Mouse (Mus musculus) midbrain, embryonic 12.5 days (tissue): ENCODE data around the gene Alg5. TPM values are rescaled to one million over a fixed set of nuclear protein-coding genes. Genes with fewer than 3 reads are reported as not detected.

Experiments used
- ATAC-seq: fragments of 200-750 bp; cut with Nextera tagmentation; 2 replicates; pipeline ENCODE4 v1.8.0; 2017; ENCODE audit warnings: low read depth, moderate TSS enrichment, moderate library complexity; ENCODE audit not compliant: low FRiP score
- H3K27ac ChIP-seq: fragments of 300-500 bp; sonication (generic); replicated peaks from 2 replicates; pipeline ENCODE4 v1.5.1; 2016; ENCODE audit warnings: mild to moderate bottlenecking
- H3K27me3 ChIP-seq: fragments of 300-500 bp; sonication (generic); 2 replicates; pipeline ENCODE4 v1.6.1; 2016; ENCODE audit warnings: mild to moderate bottlenecking
- H3K36me3 ChIP-seq: fragments of 300-500 bp; sonication (generic); 2 replicates; pipeline ENCODE4 v1.6.1; 2016
- H3K4me1 ChIP-seq: fragments of 300-500 bp; sonication (generic); 2 replicates; pipeline ENCODE4 v1.6.1; 2016
- H3K4me2 ChIP-seq: fragments of 300-500 bp; sonication (generic); replicated peaks from 2 replicates; pipeline ENCODE4 v1.6.1; 2016; ENCODE audit warnings: mild to moderate bottlenecking, moderate library complexity
- H3K4me3 ChIP-seq: fragments of 300-500 bp; sonication (generic); 2 replicates; pipeline ENCODE4 v1.5.1; 2016; ENCODE audit warnings: mild to moderate bottlenecking
- H3K9ac ChIP-seq: fragments of 300-500 bp; sonication (generic); replicated peaks from 2 replicates; pipeline ENCODE4 v1.6.1; 2016; ENCODE audit warnings: mild to moderate bottlenecking, moderate library complexity
- H3K9me3 ChIP-seq: fragments of 300-500 bp; sonication (generic); 2 replicates; pipeline ENCODE4 v1.6.1; 2016; ENCODE audit warnings: mild to moderate bottlenecking
- WGBS: fragments of 180-500 bp; shearing (Covaris S2); methylation state at CpG from one replicate; pipeline ENCODE4 v1.1.7; 2016; 5-methylcytosine and 5-hydroxymethylcytosine counted together
- polyA plus RNA-seq: library from polyadenylated mRNA; unstranded; fragments of >200 nt; fragmentation: Nextera tagmentation; extraction: Ambion mirVana; gene quantifications from 2 replicates; pipeline ENCODE4 v1.2.1, GENCODE M21; 2016

The Alg5 gene
- polyA plus RNA-seq, 1 experiment from 2014 or later: 46.4 TPM

GRCm38 (mm10) chr3:54768592-54768991 is 33.3 kb downstream of the Alg5 start:
- Histone ChIP-seq H3K36me3 (no peaks in the 10 kb centered on the region), H3K27me3 (no peaks in the 10 kb centered on the region), H3K27ac (no peak overlapping the region), H3K4me1 (0 out of 2 replicates have a peak, but pooled peaks cover 6% of the 10 kb centered on the region), H3K4me2 (no peak overlapping the region), H3K9me3 (peaks cover 2% of the 10 kb centered on the region), H3K9ac (no peak overlapping the region), H3K4me3 (no peak overlapping the region)
- no peak for ATAC-seq
- WGBS: 85% methylated on average over 8 of the region's 8 CpGs

GRCm38 (mm10) chr3:54769349-54770275 is 34.3 kb downstream of the Alg5 start:
- peaks cover 4% of the 10 kb centered on the region for H3K9me3 ChIP-seq
- no peaks in the 10 kb centered on the region for H3K27me3 ChIP-seq
- WGBS: 52% methylated on average over 17 of the region's 17 CpGs
- H3K27ac ChIP-seq: no peak overlapping the region
- H3K36me3 ChIP-seq: no peaks in the 10 kb centered on the region
- no peak for ATAC-seq
- H3K4me1 ChIP-seq: 0 out of 2 replicates have a peak, but pooled peaks cover 6% of the 10 kb centered on the region
- no peak overlapping the region for H3K4me2 ChIP-seq
- H3K9ac ChIP-seq: no peak overlapping the region
- no peak overlapping the region for H3K4me3 ChIP-seq

DNA sequence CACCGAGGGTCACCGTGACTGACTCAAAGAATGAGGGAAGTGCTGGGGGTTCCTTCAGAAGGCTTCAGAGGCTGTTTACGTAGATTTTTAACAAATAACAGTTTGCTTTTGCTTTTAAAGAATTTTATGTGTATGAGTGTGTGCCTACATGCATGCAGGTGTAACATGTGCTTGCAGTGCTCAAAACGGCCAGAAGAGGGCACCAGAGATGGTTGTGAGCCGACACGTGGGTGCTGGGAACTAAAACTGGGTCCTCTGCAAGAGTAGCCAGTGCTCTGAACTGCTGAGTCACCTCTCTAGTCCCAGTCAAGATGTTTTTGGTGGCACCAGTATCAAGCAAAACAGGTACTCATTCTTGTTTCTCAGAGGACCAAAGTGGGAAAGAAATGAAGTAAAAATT is 38.3 kb downstream of the Alg5 start:
- no peaks in the 10 kb centered on the region for H3K36me3 ChIP-seq
- H3K4me2 ChIP-seq: no peak overlapping the region
- 90% methylated on average over 6 of the region's 6 CpGs for WGBS
- no peak for ATAC-seq
- H3K27ac ChIP-seq: no peak overlapping the region
- H3K9ac ChIP-seq: no peak overlapping the region
- peaks cover 4% of the 10 kb centered on the region for H3K9me3 ChIP-seq
- H3K4me1 ChIP-seq: 0 out of 2 replicates have a peak, but pooled peaks cover 6% of the 10 kb centered on the region
- H3K4me3 ChIP-seq: no peak overlapping the region
- H3K27me3 ChIP-seq: no peaks in the 10 kb centered on the region

DNA sequence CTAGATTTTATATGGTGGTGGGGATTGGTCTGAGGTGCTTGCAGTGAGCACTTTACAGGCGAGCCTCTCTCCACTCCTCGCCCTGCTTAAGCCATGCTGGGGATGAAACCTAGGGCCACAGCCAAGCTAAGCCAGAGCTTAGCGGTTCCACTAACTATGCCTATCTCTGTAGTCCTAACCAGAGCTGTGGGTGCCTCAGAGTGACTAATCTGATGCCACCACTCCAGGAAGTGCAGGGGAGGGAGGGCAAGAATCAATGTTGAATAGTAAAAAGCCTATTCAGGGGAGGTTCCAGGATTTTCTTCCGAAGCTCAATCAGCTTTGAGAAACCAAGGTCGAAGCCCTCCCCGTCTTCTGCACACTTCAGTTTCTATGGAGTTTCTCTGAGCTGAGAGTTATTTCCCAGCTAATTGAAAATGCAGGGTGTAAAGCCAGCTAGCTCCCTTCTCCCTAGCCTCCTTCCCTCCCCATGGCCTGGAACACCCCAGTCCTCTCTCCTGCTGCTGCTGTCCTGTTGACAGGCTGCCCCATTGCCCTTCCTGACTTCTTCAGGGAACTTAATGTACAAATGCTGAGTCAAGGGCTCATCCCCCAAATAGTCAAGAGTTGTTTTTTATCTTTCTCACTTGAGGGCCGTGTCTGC is 40.8 kb downstream of the Alg5 start:
- WGBS: 62% methylated on average over 7 of the region's 7 CpGs
- Histone ChIP-seq H3K4me1 (no peaks in the 10 kb centered on the region), H3K27ac (no peak overlapping the region), H3K9me3 (peaks cover 4% of the 10 kb centered on the region), H3K4me2 (no peak overlapping the region), H3K36me3 (no peaks in the 10 kb centered on the region), H3K9ac (no peak overlapping the region), H3K27me3 (no peaks in the 10 kb centered on the region), H3K4me3 (no peak overlapping the region)
- ATAC-seq: no peak

- Histone ChIP-seq H3K9ac (no peak overlapping the region), H3K4me2 (no peak overlapping the region), H3K27ac (no peak overlapping the region), H3K4me3 (no peak overlapping the region), H3K36me3 (no peaks in the 10 kb centered on the region), H3K9me3 (peaks cover 9% of the 10 kb centered on the region; the same call in 1 of the 2 replicates), H3K27me3 (no peaks in the 10 kb centered on the region), H3K4me1 (no peaks in the 10 kb centered on the region)
- ATAC-seq: no peak
- 63% methylated on average over 2 of the region's 2 CpGs for WGBS
Measured at GRCm38 (mm10) chr3:54790601-54791000, 55.3 kb downstream of the Alg5 start.

DNA sequence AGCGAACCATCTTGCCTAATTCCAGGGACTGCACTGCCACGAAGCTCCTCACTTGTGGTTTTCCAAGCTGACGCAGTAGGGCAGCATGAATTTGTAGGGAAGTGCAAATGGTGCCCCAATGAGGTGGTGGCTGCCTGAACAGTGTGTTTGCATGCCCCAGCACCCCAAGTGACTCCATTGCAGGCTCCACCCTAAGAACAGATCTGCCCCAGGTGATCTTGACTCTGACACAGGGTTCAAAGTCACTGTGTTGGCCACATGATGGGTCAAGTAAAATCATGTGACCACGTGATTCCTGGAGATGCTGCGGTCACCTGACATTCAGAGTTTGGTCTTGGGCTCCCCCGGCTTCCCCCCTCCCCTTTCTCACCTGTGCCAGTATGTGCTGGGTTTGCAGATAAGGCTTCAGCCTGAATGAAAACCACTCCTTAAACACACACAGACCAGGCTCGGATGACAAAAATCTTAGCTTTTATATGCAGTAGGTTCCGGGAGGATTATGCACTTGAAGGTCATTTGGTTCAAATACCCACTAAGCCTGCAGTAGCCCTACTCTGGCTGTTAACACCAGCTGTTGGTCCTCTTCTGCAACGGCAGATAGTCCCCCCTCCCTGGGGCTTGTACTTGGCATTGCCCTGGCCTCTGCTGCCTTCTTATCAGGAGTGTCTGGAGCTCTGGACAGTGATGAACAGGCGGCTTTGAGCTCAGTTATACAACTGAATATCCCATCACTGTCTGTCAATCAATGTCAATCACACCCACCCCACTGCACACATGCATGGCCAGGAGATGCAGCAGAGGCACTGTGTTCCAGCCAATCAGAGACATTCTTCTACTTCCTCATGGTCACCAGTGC is 56.7 kb downstream of the Alg5 start:
- no peaks in the 10 kb centered on the region for H3K27me3 ChIP-seq
- peaks cover 9% of the 10 kb centered on the region; the same call in 1 of the 2 replicates for H3K9me3 ChIP-seq
- H3K4me3 ChIP-seq: no peak overlapping the region
- no peaks in the 10 kb centered on the region for H3K4me1 ChIP-seq
- no peak for ATAC-seq
- no peaks in the 10 kb centered on the region for H3K36me3 ChIP-seq
- WGBS: 83% methylated on average over 10 of the region's 10 CpGs
- no peak overlapping the region for H3K27ac ChIP-seq
- no peak overlapping the region for H3K4me2 ChIP-seq
- H3K9ac ChIP-seq: no peak overlapping the region

DNA sequence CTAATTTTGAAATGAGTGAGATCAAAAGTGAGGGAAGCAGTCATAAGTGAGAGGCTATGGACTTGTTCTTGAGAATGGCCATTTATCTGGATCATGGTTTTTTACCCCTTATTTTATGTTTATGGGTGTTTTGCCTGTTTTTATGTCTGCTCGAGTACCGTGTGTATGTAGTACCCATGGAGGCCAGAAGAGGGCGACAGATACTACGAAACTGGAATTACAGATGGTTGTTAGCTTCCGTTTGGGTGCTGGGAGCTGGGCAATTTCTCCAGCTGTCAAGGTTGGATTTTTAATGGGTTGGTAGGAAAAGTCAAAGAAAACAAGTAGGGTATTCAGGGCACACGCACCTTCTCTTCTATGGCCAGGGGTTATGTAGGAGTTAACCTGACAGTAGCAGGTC is 58.4 kb downstream of the Alg5 start:
- 83% methylated on average over 6 of the region's 6 CpGs for WGBS
- no peak for ATAC-seq

DNA sequence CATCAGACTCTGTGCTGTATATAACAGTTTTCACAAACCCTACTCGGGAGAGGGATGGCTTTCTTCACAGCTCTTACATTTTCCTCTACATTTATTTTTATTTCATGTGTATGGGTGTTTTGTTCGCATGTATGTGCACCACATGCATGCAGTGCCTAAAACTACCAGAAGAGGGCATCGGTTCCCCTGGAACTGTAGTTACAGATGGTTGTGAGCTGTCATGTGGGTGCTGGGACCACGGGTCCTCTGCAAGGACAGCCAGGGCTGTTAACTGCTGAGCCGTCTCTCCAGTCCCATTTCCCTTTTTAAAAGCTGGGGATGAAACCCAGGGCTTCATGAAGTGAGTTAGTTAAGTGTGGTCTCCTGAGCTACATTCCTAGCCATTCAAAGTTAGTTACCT is 60.0 kb downstream of the Alg5 start:
- no peak for ATAC-seq
- WGBS: 93% methylated on average over 5 of the region's 5 CpGs

More for the DNA sequence above, 58.4 kb downstream of the Alg5 start:
- Histone ChIP-seq H3K9ac (no peak overlapping the region), H3K27me3 (no peaks in the 10 kb centered on the region), H3K4me2 (no peak overlapping the region), H3K4me1 (no peaks in the 10 kb centered on the region), H3K4me3 (no peak overlapping the region), H3K36me3 (no peaks in the 10 kb centered on the region), H3K9me3 (peaks cover 9% of the 10 kb centered on the region; the same call in 1 of the 2 replicates), H3K27ac (no peak overlapping the region)

GRCm38 (mm10) chr3:54795806-54796205 is 60.5 kb downstream of the Alg5 start:
- H3K9me3 ChIP-seq: peaks cover 9% of the 10 kb centered on the region; the same call in 1 of the 2 replicates
- ATAC-seq: no peak

More for the DNA sequence above, 60.0 kb downstream of the Alg5 start:
- Histone ChIP-seq H3K9ac (no peak overlapping the region), H3K4me2 (no peak overlapping the region), H3K4me3 (no peak overlapping the region), H3K27ac (no peak overlapping the region), H3K36me3 (no peaks in the 10 kb centered on the region), H3K9me3 (peaks cover 9% of the 10 kb centered on the region; the same call in 1 of the 2 replicates), H3K4me1 (no peaks in the 10 kb centered on the region), H3K27me3 (no peaks in the 10 kb centered on the region)

DNA sequence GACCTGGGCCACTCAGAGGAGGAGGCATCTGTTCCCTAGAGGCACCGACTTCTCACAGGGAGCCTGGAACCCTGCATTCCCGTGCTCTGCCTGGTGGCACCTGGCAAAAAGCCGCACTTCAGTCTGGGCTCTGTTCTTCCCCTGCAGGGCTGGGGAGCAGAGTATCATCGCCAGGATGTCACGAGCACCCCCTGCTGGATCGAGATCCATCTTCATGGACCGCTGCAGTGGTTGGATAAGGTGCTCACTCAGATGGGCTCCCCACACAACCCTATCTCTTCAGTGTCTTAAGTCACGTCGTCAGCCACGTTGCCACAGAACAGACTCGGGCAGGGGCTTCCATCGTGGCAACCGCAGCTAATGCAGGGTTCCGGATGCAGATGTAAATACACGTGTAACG is 61.9 kb downstream of the Alg5 start:
- Histone ChIP-seq H3K9me3 (peaks cover 9% of the 10 kb centered on the region; the same call in 1 of the 2 replicates), H3K4me1 (no peaks in the 10 kb centered on the region), H3K27me3 (no peaks in the 10 kb centered on the region), H3K9ac (no peak overlapping the region), H3K27ac (no peak overlapping the region), H3K4me3 (no peak overlapping the region), H3K4me2 (no peak overlapping the region), H3K36me3 (no peaks in the 10 kb centered on the region)
- WGBS: 38% methylated on average over 16 of the region's 16 CpGs
- ATAC-seq: peak; percentile 44; the same call in 1 of the 2 replicates

More at GRCm38 (mm10) chr3:54795806-54796205, 60.5 kb downstream of the Alg5 start:
- Histone ChIP-seq H3K36me3 (no peaks in the 10 kb centered on the region), H3K27ac (no peak overlapping the region), H3K4me1 (no peaks in the 10 kb centered on the region), H3K9ac (no peak overlapping the region), H3K4me3 (no peak overlapping the region), H3K27me3 (no peaks in the 10 kb centered on the region), H3K4me2 (no peak overlapping the region)
- WGBS: 93% methylated on average over 1 of the region's 1 CpGs
